Mouse (Mus musculus): ENCODE data around the gene Rusc2. TPM values are rescaled to one million over a fixed set of nuclear protein-coding genes. Genes with fewer than 3 reads are reported as not detected.

Gene Rusc2
- polyA plus RNA-seq, 1 experiment from 2014 or later: 12.4 TPM

- Histone ChIP-seq H3K4me1 (replicated peaks; ENCODE audit: control insufficient read depth, insufficient read depth, low read length) (peaks cover 17% of the 10 kb centered on the region), H3K36me3 (ENCODE audit: control insufficient read depth, insufficient read depth, low read length) (peaks cover 4% of the 10 kb centered on the region; the same call in 1 of the 2 replicates), H3K27ac (ENCODE audit: low read depth, low read length) (no peak overlapping the region), H3K9ac (ENCODE audit: low read length) (no peak overlapping the region), H3K27me3 (ENCODE audit: control insufficient read depth, insufficient read depth, low read length) (peaks cover 37% of the 10 kb centered on the region), H3K9me3 (ENCODE audit: control insufficient read depth, low read length) (no peaks in the 10 kb centered on the region), H3K4me2 (ENCODE audit: low read depth, low read length, severe bottlenecking) (no peak overlapping the region), H3K4me3 (ENCODE audit: low read depth, low read length) (no peak overlapping the region)
- no peak for ATAC-seq (replicated peaks; ENCODE audit: low FRiP score)
- 83% methylated on average over 9 of the region's 9 CpGs for WGBS
- DNase-seq (ENCODE audit: low spot score): no peak
Observed at GRCm38 (mm10) chr4:43424072-43424471, 42.3 kb downstream of the Rusc2 start.

GRCm38 (mm10) chr4:43425197-43425596, 43.4 kb downstream of the Rusc2 start:
- 23% methylated on average over 14 of the region's 14 CpGs for WGBS
- H3K27me3 ChIP-seq (ENCODE audit: control insufficient read depth, insufficient read depth, low read length): peaks cover 40% of the 10 kb centered on the region
- ATAC-seq (replicated peaks; ENCODE audit: low FRiP score) (no peak; the same call in 1 of the 2 replicates), DNase-seq (ENCODE audit: low spot score) (no peak)
- H3K4me1 ChIP-seq (replicated peaks; ENCODE audit: control insufficient read depth, insufficient read depth, low read length): peaks cover 17% of the 10 kb centered on the region
- H3K4me2 ChIP-seq (ENCODE audit: low read depth, low read length, severe bottlenecking): peak overlapping the region; percentile 31; the same call in 1 of the 2 replicates
- no peak overlapping the region for H3K27ac ChIP-seq (ENCODE audit: low read depth, low read length)
- H3K4me3 ChIP-seq (ENCODE audit: low read depth, low read length): no peak overlapping the region
- H3K9ac ChIP-seq (ENCODE audit: low read length): peak overlapping the region; percentile 27
- no peaks in the 10 kb centered on the region for H3K9me3 ChIP-seq (ENCODE audit: control insufficient read depth, low read length)
- H3K36me3 ChIP-seq (ENCODE audit: control insufficient read depth, insufficient read depth, low read length): peaks cover 4% of the 10 kb centered on the region; the same call in 1 of the 2 replicates

- Histone ChIP-seq H3K36me3 (ENCODE audit: control insufficient read depth, insufficient read depth, low read length) (peaks cover 4% of the 10 kb centered on the region; the same call in 1 of the 2 replicates), H3K4me1 (replicated peaks; ENCODE audit: control insufficient read depth, insufficient read depth, low read length) (peaks cover 17% of the 10 kb centered on the region), H3K4me3 (ENCODE audit: low read depth, low read length) (no peak overlapping the region), H3K27ac (ENCODE audit: low read depth, low read length) (no peak overlapping the region), H3K27me3 (ENCODE audit: control insufficient read depth, insufficient read depth, low read length) (peaks cover 40% of the 10 kb centered on the region), H3K9ac (ENCODE audit: low read length) (peak overlapping the region; percentile 27), H3K4me2 (ENCODE audit: low read depth, low read length, severe bottlenecking) (peak overlapping the region; percentile 31; the same call in 1 of the 2 replicates), H3K9me3 (ENCODE audit: control insufficient read depth, low read length) (no peaks in the 10 kb centered on the region)
- 15% methylated on average over 31 of the region's 31 CpGs for WGBS
- ATAC-seq (replicated peaks; ENCODE audit: low FRiP score) (peak; percentile 49; the same call in 1 of the 2 replicates), DNase-seq (ENCODE audit: low spot score) (peak; percentile 67)
Observed at GRCm38 (mm10) chr4:43425648-43426380, 44.0 kb downstream of the Rusc2 start.

- H3K27ac ChIP-seq (ENCODE audit: low read depth, low read length): no peak overlapping the region
- peaks cover 40% of the 10 kb centered on the region for H3K27me3 ChIP-seq (ENCODE audit: control insufficient read depth, insufficient read depth, low read length)
- no peaks in the 10 kb centered on the region for H3K9me3 ChIP-seq (ENCODE audit: control insufficient read depth, low read length)
- peaks cover 4% of the 10 kb centered on the region; the same call in 1 of the 2 replicates for H3K36me3 ChIP-seq (ENCODE audit: control insufficient read depth, insufficient read depth, low read length)
- H3K4me1 ChIP-seq (replicated peaks; ENCODE audit: control insufficient read depth, insufficient read depth, low read length): peaks cover 17% of the 10 kb centered on the region
- ATAC-seq (replicated peaks; ENCODE audit: low FRiP score) (no peak), DNase-seq (ENCODE audit: low spot score) (no peak)
- H3K4me3 ChIP-seq (ENCODE audit: low read depth, low read length): no peak overlapping the region
- no peak overlapping the region for H3K9ac ChIP-seq (ENCODE audit: low read length)
- H3K4me2 ChIP-seq (ENCODE audit: low read depth, low read length, severe bottlenecking): no peak overlapping the region
- 48% methylated on average over 10 of the region's 10 CpGs for WGBS
Observed at GRCm38 (mm10) chr4:43426487-43426886, 44.7 kb downstream of the Rusc2 start.

GRCm38 (mm10) chr4:43427501-43428179, 45.9 kb downstream of the Rusc2 start:
- no peak overlapping the region for H3K27ac ChIP-seq (ENCODE audit: low read depth, low read length)
- H3K9me3 ChIP-seq (ENCODE audit: control insufficient read depth, low read length): no peaks in the 10 kb centered on the region
- H3K36me3 ChIP-seq (ENCODE audit: control insufficient read depth, insufficient read depth, low read length): peaks cover 4% of the 10 kb centered on the region; the same call in 1 of the 2 replicates
- ATAC-seq (replicated peaks; ENCODE audit: low FRiP score) (no peak), DNase-seq (ENCODE audit: low spot score) (peak; percentile 52)
- H3K4me2 ChIP-seq (ENCODE audit: low read depth, low read length, severe bottlenecking): 0 out of 2 replicates have a peak overlapping the region, but pooled peaks have one; percentile 11
- 16% methylated on average over 23 of the region's 23 CpGs for WGBS
- H3K4me1 ChIP-seq (replicated peaks; ENCODE audit: control insufficient read depth, insufficient read depth, low read length): peaks cover 17% of the 10 kb centered on the region
- H3K9ac ChIP-seq (ENCODE audit: low read length): no peak overlapping the region
- no peak overlapping the region for H3K4me3 ChIP-seq (ENCODE audit: low read depth, low read length)
- peaks cover 40% of the 10 kb centered on the region for H3K27me3 ChIP-seq (ENCODE audit: control insufficient read depth, insufficient read depth, low read length)

- H3K27ac ChIP-seq (ENCODE audit: low read depth, low read length): no peak overlapping the region
- peaks cover 40% of the 10 kb centered on the region for H3K27me3 ChIP-seq (ENCODE audit: control insufficient read depth, insufficient read depth, low read length)
- H3K9me3 ChIP-seq (ENCODE audit: control insufficient read depth, low read length): no peaks in the 10 kb centered on the region
- peak; percentile 61 for DNase-seq (ENCODE audit: low spot score)
- peaks cover 4% of the 10 kb centered on the region; the same call in 1 of the 2 replicates for H3K36me3 ChIP-seq (ENCODE audit: control insufficient read depth, insufficient read depth, low read length)
- H3K4me2 ChIP-seq (ENCODE audit: low read depth, low read length, severe bottlenecking): no peak overlapping the region
- WGBS: 22% methylated on average over 16 of the region's 16 CpGs
- H3K4me3 ChIP-seq (ENCODE audit: low read depth, low read length): no peak overlapping the region
- no peak for ATAC-seq (replicated peaks; ENCODE audit: low FRiP score)
- H3K9ac ChIP-seq (ENCODE audit: low read length): no peak overlapping the region; the same call in 1 of the 2 replicates
- H3K4me1 ChIP-seq (replicated peaks; ENCODE audit: control insufficient read depth, insufficient read depth, low read length): peaks cover 17% of the 10 kb centered on the region
Observed at GRCm38 (mm10) chr4:43428180-43428861, 46.5 kb downstream of the Rusc2 start.

GRCm38 (mm10) chr4:43428946-43429345, 47.2 kb downstream of the Rusc2 start, which contains the start of gene Fam166b:
Gene Fam166b (minus strand): TSS chr4:43429134.
- ATAC-seq (replicated peaks; ENCODE audit: low FRiP score) (no peak), DNase-seq (ENCODE audit: low spot score) (peak; percentile 54)
- H3K9me3 ChIP-seq (ENCODE audit: control insufficient read depth, low read length): no peaks in the 10 kb centered on the region
- H3K9ac ChIP-seq (ENCODE audit: low read length): peak within 1 kb of the TSS; percentile 16; the same call in 1 of the 2 replicates
- peaks cover 17% of the 10 kb centered on the region for H3K4me1 ChIP-seq (replicated peaks; ENCODE audit: control insufficient read depth, insufficient read depth, low read length)
- H3K4me3 ChIP-seq (ENCODE audit: low read depth, low read length): no peak within 1 kb of the TSS
- H3K4me2 ChIP-seq (ENCODE audit: low read depth, low read length, severe bottlenecking): 0 out of 2 replicates have a peak within 1 kb of the TSS, but pooled peaks have one; percentile 24
- H3K27me3 ChIP-seq (ENCODE audit: control insufficient read depth, insufficient read depth, low read length): peaks cover 40% of the 10 kb centered on the region
- H3K36me3 ChIP-seq (ENCODE audit: control insufficient read depth, insufficient read depth, low read length): peaks cover 4% of the 10 kb centered on the region; the same call in 1 of the 2 replicates
- WGBS: 4% methylated on average over 10 of the region's 10 CpGs
- H3K27ac ChIP-seq (ENCODE audit: low read depth, low read length): no peak within 1 kb of the TSS

GRCm38 (mm10) chr4:43431690-43432089, 49.9 kb downstream of the Rusc2 start:
- peak; percentile 61; the same call in 1 of the 2 replicates for ATAC-seq (replicated peaks; ENCODE audit: low FRiP score)
- peaks cover 22% of the 10 kb centered on the region; the same call in 1 of the 2 replicates for H3K27me3 ChIP-seq (ENCODE audit: control insufficient read depth, insufficient read depth, low read length)
- peak overlapping the region; percentile 49 for H3K9ac ChIP-seq (ENCODE audit: low read length)
- H3K4me1 ChIP-seq (replicated peaks; ENCODE audit: control insufficient read depth, insufficient read depth, low read length): peaks cover 7% of the 10 kb centered on the region
- H3K4me2 ChIP-seq (ENCODE audit: low read depth, low read length, severe bottlenecking): no peak overlapping the region
- H3K27ac ChIP-seq (ENCODE audit: low read depth, low read length): 0 out of 2 replicates have a peak overlapping the region, but pooled peaks have one; percentile 48
- WGBS: 6% methylated on average over 4 of the region's 4 CpGs
- no peaks in the 10 kb centered on the region for H3K9me3 ChIP-seq (ENCODE audit: control insufficient read depth, low read length)
- DNase-seq (ENCODE audit: low spot score): peak; percentile 88
- no peaks in the 10 kb centered on the region for H3K36me3 ChIP-seq (ENCODE audit: control insufficient read depth, insufficient read depth, low read length)
- H3K4me3 ChIP-seq (ENCODE audit: low read depth, low read length): no peak overlapping the region

Measured in forebrain, embryonic 11.5 days (tissue).